Mouse (Mus musculus) kidney, adult 2 months (tissue): Measurements from ENCODE around the gene Spata3. TPM values are rescaled to one million over a fixed set of nuclear protein-coding genes. Genes with fewer than 3 reads are reported as not detected.
A peak's percentile ranks its signal among the peaks of the same experiment; 100 is the strongest.

Experiments used
- DNase-seq: peaks from one replicate; pipeline ENCODE4 v3.0.0; 2021
- H3K27ac ChIP-seq: fragments of 200-500 bp; 2 replicates; pipeline ENCODE4 v1.5.1; 2012; ENCODE audit warnings: low read depth, low read length, control low read depth, inconsistent platforms; ENCODE audit not compliant: insufficient read depth
- H3K27me3 ChIP-seq: fragments of 200-500 bp; replicated peaks from 2 replicates; pipeline ENCODE4 v1.6.1; 2012; ENCODE audit warnings: mild to moderate bottlenecking, moderate library complexity, low read length, inconsistent platforms; ENCODE audit not compliant: control insufficient read depth, insufficient read depth
- H3K36me3 ChIP-seq: fragments of 200-500 bp; 2 replicates; pipeline ENCODE4 v1.6.1; 2012; ENCODE audit warnings: mild to moderate bottlenecking, moderate library complexity, low read length, inconsistent platforms; ENCODE audit not compliant: control insufficient read depth, insufficient read depth
- H3K4me1 ChIP-seq: fragments of 200-500 bp; 2 replicates; pipeline ENCODE4 v1.6.1; 2011; ENCODE audit warnings: low read length; ENCODE audit not compliant: control insufficient read depth, insufficient read depth
- H3K4me3 ChIP-seq: fragments of 200-500 bp; 2 replicates; pipeline ENCODE4 v1.5.1; 2011; ENCODE audit warnings: mild to moderate bottlenecking, low read depth, low read length, control low read depth; ENCODE audit not compliant: insufficient read depth
- CTCF ChIP-seq: fragments of 200-500 bp; conservative IDR thresholded peaks from 2 replicates; pipeline ENCODE4 v1.5.1; 2011; ENCODE audit warnings: low read depth, mild to moderate bottlenecking, control low read depth, low read length, moderate library complexity, mixed read lengths; ENCODE audit not compliant: insufficient read depth, insufficient read length
- POLR2A ChIP-seq: fragments of 200-500 bp; IDR thresholded peaks from one replicate; pipeline ENCODE4 v1.6.1; 2011; ENCODE audit warnings: low read depth, low read length, control low read depth
- WGBS: fragments of 180-500 bp; shearing (Covaris S2); methylation state at CpG from one replicate; pipeline ENCODE4 v1.1.7; 2018; 5-methylcytosine and 5-hydroxymethylcytosine counted together
- polyA plus RNA-seq: library from polyadenylated mRNA; depleted of rRNA; stranded (reverse); fragments of >200 nt; gene quantifications from 2 replicates; pipeline ENCODE4 v1.2.3, GENCODE M21; 2012

Gene Spata3
- polyA plus RNA-seq, 1 experiment = 0.39 TPM

DNA sequence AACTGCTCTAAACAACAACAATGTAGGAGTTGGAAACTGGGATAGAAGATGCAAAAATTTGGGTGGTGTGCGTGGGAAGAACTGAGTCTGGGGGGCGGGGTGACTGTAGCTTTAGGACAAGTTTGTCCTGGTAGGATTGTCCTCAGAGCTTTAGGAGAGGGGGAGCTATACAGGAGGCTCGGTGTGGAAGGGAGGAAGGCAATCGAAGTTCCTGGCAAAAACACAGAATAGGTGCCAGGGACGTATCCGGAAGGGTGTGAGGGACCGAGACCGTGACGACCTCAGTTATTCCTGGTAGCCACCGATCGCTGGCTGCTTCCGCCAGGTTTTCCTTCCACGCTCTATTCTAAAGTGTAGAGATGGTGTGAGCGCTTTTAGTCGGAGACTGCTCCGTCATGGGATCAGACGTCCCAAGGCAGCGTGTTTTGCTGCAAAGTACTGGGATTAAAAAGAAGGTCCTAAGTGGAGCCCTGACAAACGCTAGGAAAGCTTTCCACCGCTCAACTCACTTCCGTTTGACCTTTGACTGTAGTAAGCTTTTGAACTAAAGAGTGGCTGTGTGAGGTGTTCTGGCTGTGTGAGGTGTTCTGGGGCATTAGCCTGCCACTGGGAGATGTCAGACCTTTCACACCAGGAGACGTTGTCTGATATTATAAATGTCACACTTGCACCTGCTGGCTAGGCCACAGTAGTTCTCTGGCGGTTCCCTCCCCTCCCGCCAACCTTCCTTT, 30.4 kb downstream of the Spata3 start:
- Histone ChIP-seq H3K4me1 (no peaks in the 10 kb centered on the region), H3K4me3 (no peak overlapping the region), H3K27ac (no peak overlapping the region), H3K36me3 (no peaks in the 10 kb centered on the region), H3K27me3 (0 out of 2 replicates have a peak, but pooled peaks cover 1% of the 10 kb centered on the region)
- WGBS = 25% methylated on average over 24 of the region's 24 CpGs
- no peak for TF ChIP-seq POLR2A
- TF ChIP-seq CTCF = no peak
- DNase-seq = peak; percentile 24

DNA sequence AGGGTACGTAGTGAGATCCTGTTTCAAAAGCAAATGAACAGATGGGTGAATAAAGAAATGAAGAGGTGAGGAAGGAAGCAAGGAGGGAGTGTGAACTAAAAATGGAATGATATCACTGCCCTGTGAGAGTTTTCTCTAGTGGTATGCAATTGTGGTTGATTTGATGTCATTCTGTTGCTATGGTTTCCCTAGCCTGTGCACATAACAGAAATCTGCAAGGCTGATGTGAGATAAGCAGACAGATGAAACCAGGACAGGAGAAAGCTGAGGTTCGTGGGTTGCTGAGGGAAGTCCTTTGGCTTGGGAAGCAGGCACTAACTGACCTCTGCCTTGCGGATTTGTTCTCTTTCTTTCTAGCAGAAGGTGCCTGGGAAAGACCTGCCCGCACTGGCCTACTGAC, 31.6 kb downstream of the Spata3 start:
- 87% methylated on average over 4 of the region's 4 CpGs for WGBS
- DNase-seq = no peak
- H3K27me3 ChIP-seq = 0 out of 2 replicates have a peak, but pooled peaks cover 1% of the 10 kb centered on the region
- H3K36me3 ChIP-seq = no peaks in the 10 kb centered on the region
- no peak overlapping the region for H3K4me3 ChIP-seq
- no peak overlapping the region for H3K27ac ChIP-seq
- H3K4me1 ChIP-seq = no peaks in the 10 kb centered on the region
- TF ChIP-seq CTCF (no peak), POLR2A (no peak)

DNA sequence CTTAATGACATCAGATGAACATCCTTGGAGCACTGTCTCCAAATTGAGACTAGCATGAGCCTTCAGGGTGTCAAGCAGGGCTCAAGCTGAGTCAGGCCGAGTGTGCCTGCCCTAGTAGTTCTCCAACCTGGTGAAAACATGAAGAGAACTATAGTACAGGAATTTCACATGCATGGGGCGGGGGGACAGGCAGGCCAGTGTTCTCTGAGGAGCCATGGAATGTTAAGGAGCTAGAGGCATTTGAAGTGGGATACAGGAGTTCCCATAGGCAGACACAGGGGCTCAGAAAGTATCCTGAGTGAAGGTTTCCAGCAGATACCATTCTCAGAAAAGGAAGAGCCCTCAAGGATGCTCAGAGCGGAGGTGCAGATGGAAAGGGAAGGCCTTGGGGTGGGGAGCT, 32.1 kb downstream of the Spata3 start:
- 95% methylated on average over 3 of the region's 3 CpGs for WGBS
- H3K27ac ChIP-seq = no peak overlapping the region
- no peak for TF ChIP-seq POLR2A
- no peak for TF ChIP-seq CTCF
- H3K36me3 ChIP-seq = no peaks in the 10 kb centered on the region
- H3K4me1 ChIP-seq = no peaks in the 10 kb centered on the region
- no peak for DNase-seq
- 0 out of 2 replicates have a peak, but pooled peaks cover 1% of the 10 kb centered on the region for H3K27me3 ChIP-seq
- no peak overlapping the region for H3K4me3 ChIP-seq

DNA sequence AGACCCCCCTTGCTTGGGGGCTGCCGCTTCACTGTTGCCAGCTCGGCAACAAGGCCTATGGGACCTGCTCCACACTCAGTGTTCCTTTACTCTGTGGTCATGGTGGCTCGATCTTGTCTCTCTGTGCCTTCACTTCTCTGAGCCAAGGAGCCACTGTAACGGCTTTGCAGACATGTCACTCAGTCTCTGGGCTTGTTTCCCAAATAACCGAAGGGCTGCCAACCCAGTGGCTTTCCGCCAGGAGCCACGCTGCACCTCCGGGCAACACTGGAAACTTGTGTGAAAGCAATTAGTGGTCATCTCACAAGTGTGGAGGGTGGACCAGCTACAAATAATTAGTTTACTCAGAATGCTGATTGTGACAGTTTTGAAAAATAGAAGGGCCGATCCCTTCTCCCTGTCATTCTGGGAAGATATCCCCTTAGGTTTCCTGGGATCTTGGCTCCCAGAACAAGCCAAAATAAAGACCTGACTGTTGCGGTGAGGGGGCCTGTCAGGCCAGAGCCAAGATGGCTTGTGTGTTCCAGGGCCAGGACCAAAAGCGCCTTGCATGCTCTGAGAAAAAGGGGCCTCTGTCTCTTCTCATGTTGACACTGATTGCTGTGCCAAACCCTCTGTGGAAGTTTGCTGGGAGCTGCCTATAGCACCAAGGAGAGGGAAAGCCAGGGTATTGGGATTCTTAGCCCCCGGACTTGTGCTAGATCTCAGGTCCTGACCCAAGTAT, 36.7 kb downstream of the Spata3 start:
- no peak for TF ChIP-seq POLR2A
- TF ChIP-seq CTCF = no peak
- no peaks in the 10 kb centered on the region for H3K36me3 ChIP-seq
- H3K27ac ChIP-seq = no peak overlapping the region
- no peaks in the 10 kb centered on the region for H3K4me1 ChIP-seq
- no peak overlapping the region for H3K4me3 ChIP-seq
- H3K27me3 ChIP-seq = no peaks in the 10 kb centered on the region
- DNase-seq = peak; percentile 74
- 74% methylated on average over 12 of the region's 12 CpGs for WGBS

DNA sequence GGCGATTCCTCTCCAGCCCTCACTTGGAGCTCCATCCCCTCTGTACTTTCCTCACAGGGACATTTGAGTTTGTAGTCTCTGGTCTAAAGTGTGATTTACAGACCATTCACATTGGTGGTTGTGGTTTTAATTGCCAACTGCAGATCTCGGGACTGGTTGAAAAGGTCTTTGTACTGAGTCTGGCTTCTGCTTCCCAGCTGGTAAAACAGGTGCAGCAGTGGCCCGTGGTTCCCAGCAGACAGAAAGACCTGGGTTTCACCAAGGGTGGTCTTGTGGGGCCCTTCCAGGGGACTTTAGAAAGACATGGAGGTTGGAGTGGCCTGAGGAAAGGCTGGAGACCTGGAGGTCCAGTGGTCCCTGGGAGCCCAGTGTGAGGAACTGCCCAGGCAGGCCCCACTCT, 38.3 kb downstream of the Spata3 start:
- H3K27me3 ChIP-seq = no peaks in the 10 kb centered on the region
- no peak for DNase-seq
- 65% methylated on average over 3 of the region's 3 CpGs for WGBS
- TF ChIP-seq CTCF = no peak
- no peak for TF ChIP-seq POLR2A
- H3K36me3 ChIP-seq = no peaks in the 10 kb centered on the region
- no peak overlapping the region for H3K4me3 ChIP-seq
- no peaks in the 10 kb centered on the region; the same call in 1 of the 2 replicates for H3K4me1 ChIP-seq
- no peak overlapping the region for H3K27ac ChIP-seq

DNA sequence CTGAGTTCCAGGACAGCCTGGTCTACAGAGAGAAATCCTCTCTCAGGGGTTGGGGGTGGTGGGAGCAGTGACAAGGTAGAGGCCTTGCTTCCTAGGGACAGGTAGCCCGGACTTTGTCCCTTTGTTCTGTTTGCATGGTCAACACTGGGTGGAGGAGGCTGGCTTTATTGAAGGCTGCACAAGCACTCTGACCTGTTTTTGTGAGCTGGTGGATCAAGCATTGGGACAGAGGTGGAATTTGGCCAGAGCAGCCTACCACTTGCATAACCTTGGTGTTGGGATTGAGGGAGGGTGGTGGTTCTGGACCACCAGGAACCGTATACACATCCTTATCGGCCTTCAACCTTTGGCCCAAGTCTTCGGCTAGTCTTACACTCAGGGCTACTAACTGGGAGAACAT, 39.7 kb downstream of the Spata3 start:
- 87% methylated on average over 4 of the region's 4 CpGs for WGBS
- peak; percentile 55 for DNase-seq
- no peaks in the 10 kb centered on the region for H3K36me3 ChIP-seq
- no peak overlapping the region for H3K27ac ChIP-seq
- TF ChIP-seq POLR2A = no peak
- TF ChIP-seq CTCF = no peak
- no peaks in the 10 kb centered on the region; the same call in 1 of the 2 replicates for H3K4me1 ChIP-seq
- no peak overlapping the region for H3K4me3 ChIP-seq
- no peaks in the 10 kb centered on the region for H3K27me3 ChIP-seq
